Mouse (Mus musculus) B cell, adult 2 months (primary cell): ENCODE results near the gene Gm10306.

ENCODE experiments used
- DNase-seq, 2 experiments: peaks; one replicate each; pipeline ENCODE4 v3.0.0; 2022

The Gm10306 gene

DNA sequence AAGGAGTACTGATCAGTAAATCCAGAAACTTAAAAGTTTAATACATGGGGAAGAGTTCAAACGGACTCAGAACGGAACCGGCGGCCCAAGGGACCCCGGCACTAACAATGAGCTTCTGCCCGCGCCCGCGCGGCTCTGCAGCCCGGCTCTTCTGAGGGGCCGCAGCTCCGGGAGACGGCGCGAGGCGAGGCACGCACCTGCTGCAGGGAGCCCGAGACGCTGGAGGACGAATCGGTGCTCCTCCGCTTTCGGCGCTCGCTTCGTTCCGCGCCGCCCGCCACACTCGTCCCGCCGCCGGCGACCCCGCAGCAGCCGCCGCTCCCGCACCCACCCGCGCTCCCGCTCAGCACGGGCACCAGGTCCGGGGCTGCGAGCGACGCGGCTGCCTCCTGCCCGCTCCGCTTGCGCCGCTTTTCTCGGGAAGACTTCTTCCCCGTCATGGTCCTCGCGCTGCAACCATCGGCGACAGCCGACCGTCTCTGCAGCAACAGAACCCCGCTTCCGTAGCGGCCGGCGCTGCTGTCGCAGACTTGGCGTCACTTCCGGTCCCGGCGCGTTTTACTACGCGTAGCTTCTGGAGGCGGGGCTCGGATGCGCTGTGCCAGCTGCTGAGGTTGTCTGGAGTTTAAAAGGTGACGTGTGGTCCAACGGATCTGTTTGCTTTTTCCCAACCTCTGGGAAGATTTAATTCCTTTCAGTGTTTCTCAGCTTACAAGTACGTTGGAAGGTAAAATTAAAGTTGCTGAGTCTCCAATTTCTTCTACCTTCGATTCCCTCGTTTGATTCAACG lies at the start of gene Gm10306, which contains the start of gene Caap1:
Gm10306 (plus strand) TSS at position 282 of the 790 bp plus-strand sequence.
Caap1 (minus strand) TSS at position 532 of the 790 bp plus-strand sequence.
- peak; percentile 95 to 96 for DNase-seq

DNA sequence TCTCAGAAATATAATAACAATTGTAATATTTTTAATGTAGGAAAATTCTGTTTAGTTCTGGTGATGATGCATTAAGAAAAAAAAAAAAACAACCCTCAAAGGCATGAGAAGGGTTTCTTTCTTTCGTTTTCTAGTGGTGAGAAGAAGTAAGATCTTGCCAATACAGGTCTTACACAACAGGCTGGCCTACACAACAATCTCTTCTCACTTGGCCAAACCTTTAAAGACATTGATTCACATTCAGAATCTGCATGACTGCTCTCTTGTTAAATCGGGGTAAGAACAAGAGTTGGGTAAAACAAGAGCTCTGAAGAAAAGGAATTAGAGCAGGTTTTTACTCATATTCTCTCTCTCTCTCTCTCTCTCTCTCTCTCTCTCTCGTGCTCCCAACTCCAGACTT lies 41.0 kb upstream of the Gm10306 start:
- no peak for DNase-seq

DNA sequence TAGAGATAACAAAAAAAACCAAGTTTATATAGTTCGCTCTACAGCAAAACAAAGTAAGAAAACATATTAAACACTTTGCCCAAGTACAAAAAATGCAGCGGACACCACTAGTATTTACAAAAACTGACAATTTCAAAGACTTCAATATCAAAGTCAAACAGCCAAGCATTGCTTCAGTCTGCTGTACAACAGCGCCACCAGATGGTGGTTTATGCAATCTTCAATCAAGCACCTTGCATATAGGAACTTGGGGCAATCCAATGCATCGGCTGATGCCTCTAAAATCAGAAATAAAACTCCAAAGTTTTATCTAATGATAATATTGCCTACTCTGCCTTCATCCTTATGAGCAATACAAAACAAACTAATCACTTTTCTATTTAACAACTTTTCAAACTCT lies 38.7 kb upstream of the Gm10306 start:
- DNase-seq: peak; percentile 51 to 55

DNA sequence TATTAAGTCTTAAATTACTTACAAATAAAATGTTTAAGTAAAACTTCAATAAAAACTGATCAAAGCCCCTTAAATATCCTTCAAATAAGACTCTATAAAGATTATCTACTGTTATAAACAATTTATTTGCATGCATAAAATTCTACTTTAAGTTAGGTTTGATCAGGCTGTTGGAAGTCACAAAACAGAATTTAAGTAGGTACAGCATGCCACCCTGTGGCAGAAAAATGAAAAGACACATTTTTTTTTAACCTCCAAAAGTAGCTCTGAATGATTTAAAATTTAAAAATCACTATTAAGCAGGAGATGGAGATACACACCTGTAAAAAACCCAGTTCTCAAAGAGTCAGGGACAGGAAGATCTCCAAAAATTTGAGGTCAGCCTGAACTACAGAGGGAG lies 33.0 kb upstream of the Gm10306 start:
- peak in 1 of 2 experiments; percentile 6 for DNase-seq

- no peak for DNase-seq
These were observed 26.9 kb upstream of the Gm10306 start for GRCm38 (mm10) chr4:94529448-94529847.

GRCm38 (mm10) chr4:94533205-94533604 lies 23.1 kb upstream of the Gm10306 start:
- no peak for DNase-seq

- peak in 1 of 2 experiments; percentile 11 for DNase-seq
These were observed 13.3 kb upstream of the Gm10306 start for GRCm38 (mm10) chr4:94543041-94543440.

GRCm38 (mm10) chr4:94544321-94544720 lies 12.0 kb upstream of the Gm10306 start:
- no peak for DNase-seq

GRCm38 (mm10) chr4:94554955-94555494 lies 1.3 kb upstream of the Gm10306 start:
- DNase-seq: no peak

DNA sequence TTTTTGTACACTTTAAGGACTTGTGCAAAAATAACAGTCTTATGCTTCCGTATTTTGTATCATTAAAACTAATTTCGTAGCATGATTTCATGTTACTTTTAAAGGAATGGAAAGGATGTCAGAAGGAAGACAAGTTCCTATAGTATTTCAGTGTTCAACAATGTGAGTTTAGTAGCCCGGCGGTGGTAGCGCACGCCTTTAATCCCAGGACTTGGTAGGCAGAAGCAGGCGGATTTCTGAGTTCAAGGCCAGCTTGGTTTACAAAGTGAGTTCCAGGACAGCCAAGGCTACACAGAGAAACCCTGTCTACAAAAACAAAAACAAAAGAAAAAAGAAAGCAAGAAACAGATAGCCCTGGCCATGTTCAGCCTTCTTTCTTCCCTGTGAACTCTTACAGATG lies 799 bp downstream of the Gm10306 start:
- DNase-seq: peak in 1 of 2 experiments; percentile 6

DNA sequence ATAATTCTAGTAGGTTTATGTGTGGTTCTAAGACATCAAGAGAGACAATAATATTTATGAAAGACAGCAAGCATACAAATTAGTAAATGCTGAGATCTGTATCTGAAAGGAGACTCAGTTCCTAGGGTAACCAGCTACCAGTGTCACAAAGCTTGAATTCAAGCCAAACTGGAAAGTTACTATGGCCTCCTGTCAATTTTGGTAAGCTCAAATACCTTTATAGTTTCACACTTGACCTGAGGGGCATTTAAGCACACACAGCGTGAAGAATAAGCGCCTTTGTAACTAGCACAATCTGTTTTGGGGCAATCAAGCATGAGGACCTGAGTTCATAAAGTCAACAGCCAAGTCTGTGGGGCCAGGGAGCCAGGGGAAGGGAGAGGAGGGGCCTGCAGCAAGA lies 2.9 kb downstream of the Gm10306 start:
- no peak for DNase-seq

- DNase-seq: no peak
These were observed 4.0 kb downstream of the Gm10306 start for GRCm38 (mm10) chr4:94560316-94560715.

DNA sequence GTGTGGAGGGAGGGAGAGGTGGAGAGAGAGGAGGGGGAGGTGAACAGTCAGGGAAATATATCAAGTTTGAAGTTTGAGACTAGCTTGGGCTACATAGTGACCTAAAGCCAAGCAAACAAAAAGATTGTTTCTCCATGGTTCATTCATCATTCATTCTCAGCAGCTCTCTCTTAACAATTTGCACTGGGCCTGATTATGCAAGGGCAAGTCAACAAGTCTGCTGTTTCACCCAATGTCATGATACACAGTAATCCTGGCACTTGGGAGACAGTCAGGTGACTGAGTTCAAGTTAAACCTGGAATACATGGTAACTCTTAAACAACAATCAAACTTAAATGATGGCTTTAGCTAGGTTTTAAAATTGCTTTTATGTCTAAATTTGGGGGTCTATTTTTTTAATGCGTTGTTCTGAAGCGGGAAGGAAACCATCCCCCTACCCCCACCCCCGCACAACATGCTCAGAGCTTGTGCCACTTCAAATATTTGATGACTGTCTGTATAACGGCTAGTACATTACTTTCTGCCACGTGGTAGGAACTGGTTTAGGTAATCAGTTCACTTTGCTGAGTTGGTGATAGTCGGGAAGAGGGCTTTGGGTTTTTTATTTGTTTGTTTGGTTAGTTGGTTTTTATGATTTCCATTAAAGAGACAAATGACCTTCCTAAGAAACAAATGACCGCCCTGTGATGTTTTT lies 5.8 kb downstream of the Gm10306 start:
- no peak for DNase-seq

GRCm38 (mm10) chr4:94564297-94564696 lies 8.0 kb downstream of the Gm10306 start:
- no peak for DNase-seq

DNA sequence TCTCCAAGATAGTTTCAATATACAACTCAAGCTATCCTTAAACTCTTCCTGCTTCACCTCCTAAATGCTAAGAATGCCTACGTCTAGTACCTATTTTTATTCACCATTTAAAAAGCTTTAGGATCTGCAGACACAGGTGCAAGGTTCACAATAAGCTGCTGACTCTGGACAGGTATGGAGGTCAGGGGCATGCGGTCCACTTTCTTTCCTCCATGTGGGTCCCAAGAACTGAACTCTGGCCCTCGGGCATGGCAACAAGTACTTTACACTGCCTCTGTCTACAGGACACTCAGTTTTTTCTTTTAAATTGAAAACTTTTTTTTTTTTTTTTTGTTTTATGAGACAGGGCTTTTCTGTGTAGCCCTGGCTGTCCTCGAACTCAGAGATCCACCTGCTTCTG lies 16.3 kb downstream of the Gm10306 start:
- no peak for DNase-seq

GRCm38 (mm10) chr4:94591765-94592381 lies 35.5 kb downstream of the Gm10306 start:
- no peak for DNase-seq

DNA sequence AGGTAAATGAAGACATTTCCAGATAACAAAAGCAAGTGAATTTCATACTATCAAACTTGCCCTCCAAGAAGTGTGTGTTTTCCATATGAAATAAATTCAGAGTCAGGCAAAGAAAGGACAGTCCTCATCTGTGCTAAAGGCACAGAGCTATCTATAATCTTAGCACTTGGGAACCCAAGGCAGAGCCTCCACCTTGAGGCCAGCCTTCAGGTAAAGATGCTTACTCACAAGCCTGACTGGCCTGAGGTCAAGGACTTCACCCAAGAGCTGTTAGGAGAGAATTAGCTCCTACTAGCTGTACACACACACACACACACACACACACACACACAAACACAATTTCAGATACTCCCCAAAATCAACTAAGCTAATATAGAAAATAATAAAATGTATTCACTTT lies 36.4 kb downstream of the Gm10306 start:
- no peak for DNase-seq

GRCm38 (mm10) chr4:94601395-94601794 lies 45.0 kb downstream of the Gm10306 start:
- DNase-seq: peak; percentile 31 to 41

GRCm38 (mm10) chr4:94602496-94603030 lies 46.2 kb downstream of the Gm10306 start:
- DNase-seq: no peak

GRCm38 (mm10) chr4:94603031-94603629 lies 46.8 kb downstream of the Gm10306 start, which contains the start of gene Plaa:
Gene Plaa, minus strand, starts transcription at chr4:94603244.
- peak; percentile 92 to 93 for DNase-seq

- no peak for DNase-seq
These were observed 48.2 kb downstream of the Gm10306 start for GRCm38 (mm10) chr4:94604452-94605019.

- DNase-seq: no peak
These were observed 49.2 kb downstream of the Gm10306 start for GRCm38 (mm10) chr4:94605591-94605990.
